Mouse (Mus musculus) cerebellum, adult 9-10 months (tissue): ENCODE results near the gene Foxe1.

Experiments used
- DNase-seq: peaks from one replicate; pipeline ENCODE4 v3.0.0; 2022

The Foxe1 gene

GRCm38 (mm10) chr4:46343596-46344260 lies at the start of gene Foxe1:
TSS of gene Foxe1 (plus strand) at chr4:46343609.
- DNase-seq, result no peak

- DNase-seq, result peak; percentile 85
Observed at GRCm38 (mm10) chr4:46304071-46304470, 39.3 kb upstream of the Foxe1 start.

- peak; percentile 84 for DNase-seq
Observed at GRCm38 (mm10) chr4:46304757-46305384, 38.5 kb upstream of the Foxe1 start.

DNA sequence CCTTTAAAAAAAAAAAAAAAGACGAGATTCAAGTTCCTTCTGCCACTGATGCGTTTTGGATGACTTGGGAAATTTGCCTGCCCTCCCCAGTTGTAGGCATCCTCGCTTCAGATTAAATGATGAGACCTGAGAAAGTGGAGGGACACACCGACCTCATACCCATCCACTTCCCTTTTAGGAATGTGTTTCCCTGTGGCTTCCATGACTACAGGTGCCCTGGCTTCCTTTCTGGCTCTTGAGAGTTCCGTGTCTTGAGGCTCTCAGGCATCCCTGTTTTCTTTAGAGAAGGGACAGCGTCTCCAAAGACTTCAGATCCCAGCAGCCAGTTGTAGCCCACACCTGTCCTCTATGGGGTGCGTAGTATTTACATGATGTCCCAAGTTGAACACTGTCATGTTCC lies 38.0 kb upstream of the Foxe1 start:
- no peak for DNase-seq

- peak; percentile 94 for DNase-seq
Observed at GRCm38 (mm10) chr4:46307341-46307740, 36.1 kb upstream of the Foxe1 start.

DNA sequence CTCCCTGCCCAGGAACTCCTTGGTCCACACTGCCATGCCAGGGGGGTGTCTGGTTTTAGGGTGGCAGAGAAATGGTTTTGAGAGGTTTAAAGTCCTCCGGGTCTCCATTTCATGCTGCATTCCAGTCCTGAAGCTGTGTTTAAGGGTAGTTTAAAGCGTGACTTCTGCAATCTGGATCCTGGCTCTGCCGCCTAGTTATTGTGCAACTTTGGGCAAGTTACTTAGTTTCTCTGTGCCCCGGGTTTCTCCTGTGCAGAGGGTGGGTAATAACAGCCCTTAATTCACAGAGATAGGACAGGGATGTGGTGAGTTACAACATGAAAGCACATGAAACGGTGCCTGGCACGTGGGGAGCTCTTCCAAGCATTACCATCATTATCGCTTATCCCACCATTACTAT lies 35.5 kb upstream of the Foxe1 start:
- DNase-seq, result no peak

GRCm38 (mm10) chr4:46311631-46312030 lies 31.8 kb upstream of the Foxe1 start:
- no peak for DNase-seq

- DNase-seq, result no peak
Observed at GRCm38 (mm10) chr4:46321730-46322389, 21.5 kb upstream of the Foxe1 start.

GRCm38 (mm10) chr4:46322715-46323114 lies 20.7 kb upstream of the Foxe1 start:
- DNase-seq, result no peak

GRCm38 (mm10) chr4:46328906-46329305 lies 14.5 kb upstream of the Foxe1 start:
- DNase-seq, result no peak

DNA sequence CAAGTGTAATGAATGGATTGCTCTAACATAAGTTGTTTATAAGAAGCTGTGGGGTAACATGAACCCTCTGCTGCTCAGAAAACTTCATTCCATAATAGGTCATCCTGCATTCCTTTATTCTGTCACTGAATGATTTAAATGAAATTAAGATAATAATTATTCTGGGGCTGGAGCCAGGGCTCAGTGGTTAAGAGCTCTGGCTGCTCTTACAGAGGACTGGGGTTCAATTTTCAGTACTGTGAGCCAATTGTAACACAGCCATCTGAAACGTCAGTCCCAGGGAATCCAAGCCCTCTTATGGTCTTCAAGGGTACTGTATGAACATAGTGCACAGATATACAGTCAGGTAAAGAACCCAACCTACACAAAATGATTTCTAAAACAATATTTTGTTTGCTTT lies 7.6 kb upstream of the Foxe1 start:
- DNase-seq, result no peak

DNA sequence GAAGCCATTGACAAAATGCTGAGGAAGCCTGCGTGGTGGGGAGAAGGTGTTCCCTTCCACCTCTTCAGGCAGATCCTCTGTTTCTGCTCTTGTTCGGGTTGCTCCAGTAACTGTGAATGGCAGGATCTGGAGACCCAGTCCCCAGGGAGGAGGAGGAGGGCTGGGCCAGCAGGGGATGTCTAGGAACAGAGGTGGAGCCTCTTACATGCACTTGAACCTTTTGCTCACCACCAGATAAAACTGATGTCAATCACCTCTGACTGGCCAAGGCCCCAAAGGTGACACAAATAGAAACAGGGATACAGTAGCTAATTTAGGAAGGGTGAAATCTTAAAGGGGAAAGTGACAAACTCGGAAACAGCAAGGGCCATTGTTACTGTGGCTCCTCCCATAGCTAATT lies 5.4 kb upstream of the Foxe1 start:
- no peak for DNase-seq

GRCm38 (mm10) chr4:46339026-46339425 lies 4.4 kb upstream of the Foxe1 start:
- no peak for DNase-seq

DNA sequence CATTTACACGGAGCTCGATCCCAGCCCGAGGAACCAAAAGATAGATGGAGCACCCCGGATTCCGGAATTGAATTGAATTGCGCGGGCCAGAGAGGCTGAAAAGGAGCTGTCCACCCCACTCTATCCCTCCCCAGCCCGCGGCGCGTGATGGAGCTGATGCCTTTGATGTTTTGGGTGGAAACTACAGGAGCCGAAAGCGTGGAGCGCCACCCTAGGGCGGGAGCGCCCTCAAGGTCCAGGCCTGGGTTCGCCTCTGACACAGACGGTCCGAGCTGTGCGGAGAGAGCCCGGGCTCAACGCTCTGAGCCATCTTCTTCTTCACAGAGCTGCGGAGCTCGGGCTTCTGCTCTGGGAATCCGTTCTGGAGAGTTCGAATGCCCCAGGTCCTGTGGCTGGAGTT lies 3.8 kb upstream of the Foxe1 start:
- DNase-seq, result peak; percentile 22

GRCm38 (mm10) chr4:46341831-46342680 lies 1.4 kb upstream of the Foxe1 start:
- DNase-seq, result no peak

GRCm38 (mm10) chr4:46342711-46343286 lies 610 bp upstream of the Foxe1 start:
- DNase-seq, result peak; percentile 18

- DNase-seq, result no peak
Observed at GRCm38 (mm10) chr4:46344288-46344687, 879 bp downstream of the Foxe1 start.

GRCm38 (mm10) chr4:46345056-46345772 lies 1.8 kb downstream of the Foxe1 start:
- no peak for DNase-seq

DNA sequence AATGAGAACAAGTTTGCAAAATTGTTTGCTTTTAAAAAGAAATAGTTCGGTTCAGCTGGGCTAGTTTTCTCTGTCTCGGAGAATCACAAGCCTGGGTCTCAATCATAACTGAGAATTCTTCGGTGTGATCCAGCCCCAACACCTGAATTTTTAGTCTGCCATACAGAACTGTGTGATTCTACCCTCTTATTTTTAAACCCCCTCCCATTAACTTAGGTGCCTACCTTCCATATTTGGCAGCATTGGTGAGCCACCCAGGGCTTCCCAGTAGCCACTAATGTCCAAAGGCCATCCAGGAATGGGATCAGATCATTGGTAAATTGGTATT lies 2.3 kb downstream of the Foxe1 start:
- no peak for DNase-seq

- no peak for DNase-seq
Observed at GRCm38 (mm10) chr4:46346221-46346620, 2.8 kb downstream of the Foxe1 start.

- DNase-seq, result no peak
Observed at GRCm38 (mm10) chr4:46347141-46347540, 3.7 kb downstream of the Foxe1 start.
